Mouse (Mus musculus): ENCODE results near the gene Akr1d1. TPM values are rescaled to one million over a fixed set of nuclear protein-coding genes. Genes with fewer than 3 reads are reported as not detected.

Gene Akr1d1
- polyA plus RNA-seq, 1 experiment = not detected

GRCm38 (mm10) chr6:37537801-37538200 is 7.8 kb downstream of the Akr1d1 start:
- Histone ChIP-seq H3K27ac (ENCODE audit: insufficient read depth, low read depth, low read length) (no peak overlapping the region), H3K27me3 (ENCODE audit: control insufficient read depth, insufficient read depth, low read length) (no peaks in the 10 kb centered on the region), H3K4me3 (ENCODE audit: low read depth, low read length) (no peak overlapping the region), H3K36me3 (ENCODE audit: control insufficient read depth, insufficient read depth, low read length) (no peaks in the 10 kb centered on the region), H3K4me1 (ENCODE audit: control insufficient read depth, insufficient read depth, insufficient read length, low read length) (peaks cover 5% of the 10 kb centered on the region; the same call in 1 of the 2 replicates)
- no peak for TF ChIP-seq CTCF (IDR thresholded peaks at IDR 0.05; ENCODE audit: extremely low read depth, insufficient read length, insufficient replicate concordance, low read depth, low read length)
- 51% methylated on average over 3 of the region's 3 CpGs for WGBS

- no peaks in the 10 kb centered on the region for H3K27me3 ChIP-seq (ENCODE audit: control insufficient read depth, insufficient read depth, low read length)
- H3K27ac ChIP-seq (ENCODE audit: insufficient read depth, low read depth, low read length) = no peak overlapping the region
- peaks cover 5% of the 10 kb centered on the region; the same call in 1 of the 2 replicates for H3K4me1 ChIP-seq (ENCODE audit: control insufficient read depth, insufficient read depth, insufficient read length, low read length)
- H3K36me3 ChIP-seq (ENCODE audit: control insufficient read depth, insufficient read depth, low read length) = no peaks in the 10 kb centered on the region
- H3K4me3 ChIP-seq (ENCODE audit: low read depth, low read length) = no peak overlapping the region
- WGBS = 80% methylated on average over 5 of the region's 5 CpGs
- TF ChIP-seq POLR2A (IDR thresholded peaks at IDR 0.05; ENCODE audit: low read depth, low read length) (no peak), CTCF (IDR thresholded peaks at IDR 0.05; ENCODE audit: extremely low read depth, insufficient read length, insufficient replicate concordance, low read depth, low read length) (no peak)
Observed at GRCm38 (mm10) chr6:37538792-37539191, 8.8 kb downstream of the Akr1d1 start.

- 29% methylated on average over 9 of the region's 9 CpGs for WGBS
- Histone ChIP-seq H3K4me1 (ENCODE audit: control insufficient read depth, insufficient read depth, insufficient read length, low read length) (peaks cover 3% of the 10 kb centered on the region; the same call in 1 of the 2 replicates), H3K36me3 (ENCODE audit: control insufficient read depth, insufficient read depth, low read length) (no peaks in the 10 kb centered on the region), H3K27me3 (ENCODE audit: control insufficient read depth, insufficient read depth, low read length) (no peaks in the 10 kb centered on the region), H3K27ac (ENCODE audit: insufficient read depth, low read depth, low read length) (no peak overlapping the region), H3K4me3 (ENCODE audit: low read depth, low read length) (no peak overlapping the region)
- TF ChIP-seq POLR2A (IDR thresholded peaks at IDR 0.05; ENCODE audit: low read depth, low read length) = no peak
- no peak for TF ChIP-seq CTCF (IDR thresholded peaks at IDR 0.05; ENCODE audit: extremely low read depth, insufficient read length, insufficient replicate concordance, low read depth, low read length)
Observed at GRCm38 (mm10) chr6:37539403-37539802, 9.4 kb downstream of the Akr1d1 start.

DNA sequence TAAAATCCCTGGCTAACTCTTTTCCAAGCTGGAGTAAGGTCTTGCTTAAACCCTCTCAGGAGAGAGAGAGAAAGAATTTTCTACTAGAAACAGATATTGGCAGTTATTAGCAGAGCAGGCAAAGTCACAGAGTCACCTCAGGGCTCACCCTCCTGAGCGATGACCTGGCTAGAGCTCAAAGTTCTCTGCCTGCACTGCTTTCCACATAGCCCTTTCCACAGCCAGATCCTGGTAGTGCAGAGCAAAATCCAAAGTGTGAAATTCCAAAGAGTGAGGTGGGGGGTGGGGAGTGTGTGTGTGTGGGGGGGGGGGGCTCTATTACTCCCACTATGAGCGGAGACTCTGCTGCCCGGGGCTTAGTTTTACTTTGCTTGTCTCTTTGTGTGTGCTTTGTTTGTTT is 10.1 kb downstream of the Akr1d1 start:
- 36% methylated on average over 3 of the region's 3 CpGs for WGBS
- no peaks in the 10 kb centered on the region for H3K27me3 ChIP-seq (ENCODE audit: control insufficient read depth, insufficient read depth, low read length)
- no peak overlapping the region for H3K27ac ChIP-seq (ENCODE audit: insufficient read depth, low read depth, low read length)
- H3K4me3 ChIP-seq (ENCODE audit: low read depth, low read length) = no peak overlapping the region
- no peaks in the 10 kb centered on the region for H3K36me3 ChIP-seq (ENCODE audit: control insufficient read depth, insufficient read depth, low read length)
- TF ChIP-seq CTCF (IDR thresholded peaks at IDR 0.05; ENCODE audit: extremely low read depth, insufficient read length, insufficient replicate concordance, low read depth, low read length) (no peak), POLR2A (IDR thresholded peaks at IDR 0.05; ENCODE audit: low read depth, low read length) (no peak)
- peaks cover 3% of the 10 kb centered on the region; the same call in 1 of the 2 replicates for H3K4me1 ChIP-seq (ENCODE audit: control insufficient read depth, insufficient read depth, insufficient read length, low read length)

DNA sequence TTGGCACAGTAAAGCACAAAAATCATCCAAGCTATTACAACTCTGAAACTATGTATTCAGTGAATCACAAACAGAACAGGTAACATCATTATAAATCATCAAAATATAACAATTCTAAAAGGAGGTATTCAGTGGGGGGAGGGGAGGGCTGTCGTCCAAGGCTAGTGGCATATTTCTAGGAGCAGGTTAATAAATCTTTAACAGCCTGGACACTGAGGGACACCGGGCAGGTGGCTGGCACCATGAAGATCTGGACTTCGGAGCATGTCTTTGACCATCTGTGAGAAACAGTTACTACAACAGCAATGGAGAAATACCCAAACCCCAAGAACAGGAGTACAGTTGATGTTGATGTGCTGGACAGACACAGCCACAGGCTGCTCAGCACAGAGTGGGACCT is 11.2 kb downstream of the Akr1d1 start:
- 59% methylated on average over 3 of the region's 3 CpGs for WGBS
- TF ChIP-seq POLR2A (IDR thresholded peaks at IDR 0.05; ENCODE audit: low read depth, low read length) (no peak), CTCF (IDR thresholded peaks at IDR 0.05; ENCODE audit: extremely low read depth, insufficient read length, insufficient replicate concordance, low read depth, low read length) (no peak)
- Histone ChIP-seq H3K4me3 (ENCODE audit: low read depth, low read length) (no peak overlapping the region), H3K36me3 (ENCODE audit: control insufficient read depth, insufficient read depth, low read length) (no peaks in the 10 kb centered on the region), H3K4me1 (ENCODE audit: control insufficient read depth, insufficient read depth, insufficient read length, low read length) (peaks cover 3% of the 10 kb centered on the region; the same call in 1 of the 2 replicates), H3K27me3 (ENCODE audit: control insufficient read depth, insufficient read depth, low read length) (no peaks in the 10 kb centered on the region), H3K27ac (ENCODE audit: insufficient read depth, low read depth, low read length) (no peak overlapping the region)

DNA sequence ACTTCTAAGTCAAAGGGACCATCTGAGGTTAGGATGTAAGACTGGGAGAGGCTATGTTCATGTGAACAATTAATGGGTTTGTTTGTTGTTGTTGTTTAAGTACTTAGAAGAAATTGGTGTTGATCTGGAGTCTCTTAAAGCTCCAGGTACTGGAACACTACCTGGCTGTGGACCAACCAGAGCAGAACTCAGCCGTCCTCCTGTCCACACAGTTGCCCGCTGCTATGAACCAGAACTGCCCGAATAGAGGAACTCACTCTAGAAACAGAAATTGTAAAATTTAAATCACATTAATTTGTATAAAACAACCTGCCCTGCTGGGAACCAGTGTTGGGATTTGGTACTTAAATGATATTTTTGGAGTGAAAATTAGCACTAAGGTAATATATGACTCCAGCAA is 12.2 kb downstream of the Akr1d1 start:
- no peak for TF ChIP-seq POLR2A (IDR thresholded peaks at IDR 0.05; ENCODE audit: low read depth, low read length)
- no peak for TF ChIP-seq CTCF (IDR thresholded peaks at IDR 0.05; ENCODE audit: extremely low read depth, insufficient read length, insufficient replicate concordance, low read depth, low read length)
- Histone ChIP-seq H3K27ac (ENCODE audit: insufficient read depth, low read depth, low read length) (no peak overlapping the region), H3K4me1 (ENCODE audit: control insufficient read depth, insufficient read depth, insufficient read length, low read length) (peaks cover 3% of the 10 kb centered on the region; the same call in 1 of the 2 replicates), H3K36me3 (ENCODE audit: control insufficient read depth, insufficient read depth, low read length) (no peaks in the 10 kb centered on the region), H3K4me3 (ENCODE audit: low read depth, low read length) (no peak overlapping the region), H3K27me3 (ENCODE audit: control insufficient read depth, insufficient read depth, low read length) (no peaks in the 10 kb centered on the region)
- 95% methylated on average over 3 of the region's 3 CpGs for WGBS

- TF ChIP-seq CTCF (IDR thresholded peaks at IDR 0.05; ENCODE audit: extremely low read depth, insufficient read length, insufficient replicate concordance, low read depth, low read length) (no peak), POLR2A (IDR thresholded peaks at IDR 0.05; ENCODE audit: low read depth, low read length) (no peak)
- H3K27ac ChIP-seq (ENCODE audit: insufficient read depth, low read depth, low read length) = no peak overlapping the region
- H3K4me1 ChIP-seq (ENCODE audit: control insufficient read depth, insufficient read depth, insufficient read length, low read length) = no peaks in the 10 kb centered on the region
- no peaks in the 10 kb centered on the region for H3K27me3 ChIP-seq (ENCODE audit: control insufficient read depth, insufficient read depth, low read length)
- no peaks in the 10 kb centered on the region for H3K36me3 ChIP-seq (ENCODE audit: control insufficient read depth, insufficient read depth, low read length)
- H3K4me3 ChIP-seq (ENCODE audit: low read depth, low read length) = no peak overlapping the region
- WGBS = 90% methylated on average over 2 of the region's 2 CpGs
Observed at GRCm38 (mm10) chr6:37552760-37553159, 22.8 kb downstream of the Akr1d1 start.

Measured in small intestine, adult 2 months (tissue).